Mouse (Mus musculus) MEL (cell line): ENCODE measurements around the gene Zc3h6. TPM values are rescaled to one million over a fixed set of nuclear protein-coding genes. Genes with fewer than 3 reads are reported as not detected.

Source experiments
- DNase-seq: peaks from one replicate; pipeline ENCODE4 v3.0.0; 2011; ENCODE audit warnings: low read depth, low spot score
- H3K27ac ChIP-seq: 2 replicates; pipeline ENCODE4 v1.5.1; 2012; ENCODE audit warnings: low read depth, mild to moderate bottlenecking, control low read depth, low read length, moderate library complexity; ENCODE audit not compliant: control insufficient read depth
- H3K27me3 ChIP-seq, 2 experiments: fragments of 150-350 bp in 1 of 2; sonication (generic) in 1 of 2; 2 replicates each; pipeline ENCODE4 v1.6.1; 2012; ENCODE audit warnings: low read length in 2 of 2, mild to moderate bottlenecking in 2 of 2, improper control_type of control experiment in 1 of 2, moderate library complexity in 1 of 2; ENCODE audit not compliant: insufficient read depth in 2 of 2, control insufficient read depth in 1 of 2
- H3K36me3 ChIP-seq, 2 experiments: 2 replicates each; pipeline ENCODE4 v1.6.1; 2012 to 2014; ENCODE audit warnings: low read length in 2 of 2, improper control_type of control experiment in 1 of 2, inconsistent platforms in 1 of 2, mild to moderate bottlenecking in 1 of 2; ENCODE audit not compliant: insufficient read depth in 2 of 2, control insufficient read depth in 1 of 2
- H3K4me1 ChIP-seq, 2 experiments: fragments of 150-350 bp in 1 of 2; sonication (generic) in 1 of 2; 2 replicates each; pipeline ENCODE4 v1.6.1; 2012; ENCODE audit warnings: low read length in 2 of 2, improper control_type of control experiment in 1 of 2, mild to moderate bottlenecking in 1 of 2; ENCODE audit not compliant: insufficient read depth in 2 of 2, control insufficient read depth in 1 of 2
- H3K4me3 ChIP-seq, 2 experiments: fragments of 150-350 bp in 1 of 2; sonication (generic) in 1 of 2; 2 replicates each; pipeline ENCODE4 v1.5.1; 2012; ENCODE audit warnings: low read depth in 2 of 2, low read length in 2 of 2, mild to moderate bottlenecking in 2 of 2, moderate library complexity in 2 of 2, control low read depth in 1 of 2, improper control_type of control experiment in 1 of 2; ENCODE audit not compliant: control insufficient read depth in 1 of 2, insufficient read depth in 1 of 2
- H3K79me2 ChIP-seq: 2 replicates; pipeline ENCODE4 v1.6.1; 2012; ENCODE audit warnings: mild to moderate bottlenecking, low read length, moderate library complexity; ENCODE audit not compliant: control insufficient read depth, poor library complexity, insufficient read depth
- H3K9ac ChIP-seq: 2 replicates; pipeline ENCODE4 v1.6.1; 2012; ENCODE audit warnings: low read depth, mild to moderate bottlenecking, control low read depth, low read length, moderate library complexity; ENCODE audit not compliant: control insufficient read depth, poor library complexity, severe bottlenecking
- H3K9me3 ChIP-seq: fragments of 150-350 bp; sonication (generic); replicated peaks from 2 replicates; pipeline ENCODE4 v1.6.1; 2012; ENCODE audit warnings: mild to moderate bottlenecking, low read length, improper control_type of control experiment, moderate library complexity; ENCODE audit not compliant: insufficient read depth
- CHD1 ChIP-seq: IDR thresholded peaks from 2 replicates; pipeline ENCODE4 v1.6.1; 2012; ENCODE audit warnings: low read depth, mild to moderate bottlenecking, inconsistent platforms, low read length, improper control_type of control experiment
- CHD2 ChIP-seq: IDR thresholded peaks from 2 replicates; pipeline ENCODE4 v1.6.1; 2011; ENCODE audit warnings: low read length, improper control_type of control experiment
- CTCF ChIP-seq, 3 experiments: IDR thresholded peaks in 2 of 3; conservative IDR thresholded peaks in 1 of 3; 2 replicates each; pipeline ENCODE4 v1.5.1; 2011 to 2012; ENCODE audit warnings: low read length in 3 of 3, low read depth in 2 of 3, mild to moderate bottlenecking in 2 of 3, improper control_type of control experiment in 1 of 3, inconsistent platforms in 1 of 3, mixed read lengths in 1 of 3, moderate library complexity in 1 of 3; ENCODE audit not compliant: control insufficient read depth in 1 of 3, insufficient read depth in 1 of 3, poor library complexity in 1 of 3, severe bottlenecking in 1 of 3
- E2F4 ChIP-seq: IDR thresholded peaks from 2 replicates; pipeline ENCODE4 v1.6.1; 2011; ENCODE audit warnings: low read depth, low read length, improper control_type of control experiment, borderline replicate concordance
- EP300 ChIP-seq, 2 experiments: IDR thresholded peaks; 2 replicates each; pipeline ENCODE4 v1.6.1; 2011; ENCODE audit warnings: improper control_type of control experiment in 2 of 2, low read length in 2 of 2, low read depth in 1 of 2, mild to moderate bottlenecking in 1 of 2
- ETS1 ChIP-seq: IDR thresholded peaks from 2 replicates; pipeline ENCODE4 v1.6.1; 2012; ENCODE audit warnings: low read depth, mild to moderate bottlenecking, inconsistent platforms, low read length, improper control_type of control experiment, moderate library complexity
- GATA1 ChIP-seq: IDR thresholded peaks from 2 replicates; pipeline ENCODE4 v1.6.1; 2011; ENCODE audit warnings: low read depth, low read length, improper control_type of control experiment
- HCFC1 ChIP-seq: IDR thresholded peaks from 2 replicates; pipeline ENCODE4 v1.6.1; 2012; ENCODE audit warnings: low read depth, mild to moderate bottlenecking, inconsistent platforms, low read length, improper control_type of control experiment, moderate library complexity
- JUND ChIP-seq: IDR thresholded peaks from 2 replicates; pipeline ENCODE4 v1.6.1; 2011; ENCODE audit warnings: low read depth, mild to moderate bottlenecking, improper control_type of control experiment, low read length
- MAFK ChIP-seq: IDR thresholded peaks from 2 replicates; pipeline ENCODE4 v1.6.1; 2011; ENCODE audit warnings: low read depth, mild to moderate bottlenecking, low read length, improper control_type of control experiment, borderline replicate concordance
- MAZ ChIP-seq: IDR thresholded peaks from 2 replicates; pipeline ENCODE4 v1.6.1; 2012; ENCODE audit warnings: low read depth, mild to moderate bottlenecking, inconsistent platforms, low read length, improper control_type of control experiment
- MEF2A ChIP-seq: IDR thresholded peaks from 2 replicates; pipeline ENCODE4 v1.6.1; 2014; ENCODE audit warnings: low read depth, mild to moderate bottlenecking, inconsistent platforms, low read length, improper control_type of control experiment; ENCODE audit not compliant: poor library complexity, insufficient replicate concordance, severe bottlenecking; ENCODE audit errors: extremely low read depth
- MXI1 ChIP-seq: IDR thresholded peaks from 2 replicates; pipeline ENCODE4 v1.6.1; 2011; ENCODE audit warnings: mild to moderate bottlenecking, low read depth, low read length, improper control_type of control experiment
- MYC ChIP-seq: IDR thresholded peaks from 2 replicates; pipeline ENCODE4 v1.6.1; 2011; ENCODE audit warnings: low read depth, mild to moderate bottlenecking, low read length, improper control_type of control experiment, moderate library complexity
- NRF1 ChIP-seq: IDR thresholded peaks from 2 replicates; pipeline ENCODE4 v1.6.1; 2014; ENCODE audit warnings: low read depth, mild to moderate bottlenecking, inconsistent platforms, low read length, improper control_type of control experiment, moderate library complexity; ENCODE audit not compliant: poor library complexity, insufficient read depth, severe bottlenecking
- POLR2A ChIP-seq, 2 experiments: IDR thresholded peaks; 2 replicates each; pipeline ENCODE4 v1.6.1; 2011 to 2012; ENCODE audit warnings: low read length in 2 of 2, mild to moderate bottlenecking in 2 of 2, control low read depth in 1 of 2, improper control_type of control experiment in 1 of 2, low read depth in 1 of 2, moderate library complexity in 1 of 2; ENCODE audit not compliant: control insufficient read depth in 1 of 2, insufficient read depth in 1 of 2, poor library complexity in 1 of 2
- POLR2AphosphoS2 ChIP-seq: IDR thresholded peaks from 2 replicates; pipeline ENCODE4 v1.6.1; 2011; ENCODE audit warnings: low read length, improper control_type of control experiment
- RAD21 ChIP-seq: IDR thresholded peaks from 2 replicates; pipeline ENCODE4 v1.6.1; 2011; ENCODE audit warnings: mild to moderate bottlenecking, low read depth, low read length, improper control_type of control experiment
- RCOR1 ChIP-seq: IDR thresholded peaks from 2 replicates; pipeline ENCODE4 v1.6.1; 2012; ENCODE audit warnings: low read depth, mild to moderate bottlenecking, inconsistent platforms, low read length, improper control_type of control experiment
- SIN3A ChIP-seq: IDR thresholded peaks from 2 replicates; pipeline ENCODE4 v1.6.1; 2012; ENCODE audit warnings: low read length, improper control_type of control experiment, inconsistent platforms
- TCF12 ChIP-seq: IDR thresholded peaks from 2 replicates; pipeline ENCODE4 v1.6.1; 2014; ENCODE audit warnings: low read depth, mild to moderate bottlenecking, inconsistent platforms, low read length, improper control_type of control experiment, moderate library complexity
- UBTF ChIP-seq: IDR thresholded peaks from 2 replicates; pipeline ENCODE4 v1.6.1; 2012; ENCODE audit warnings: low read depth, mild to moderate bottlenecking, inconsistent platforms, low read length, improper control_type of control experiment, moderate library complexity, borderline replicate concordance; ENCODE audit not compliant: insufficient read depth
- polyA plus RNA-seq, 2 experiments: library from polyadenylated mRNA; stranded (reverse) in 1 of 2; unstranded in 1 of 2; fragments of >175 nt in 1 of 2; fragments of >200 nt in 1 of 2; gene quantifications; 2 replicates each; pipeline versions ENCODE4 v1.2.1 to v1.2.4; 2012; ENCODE audit warnings: low replicate concordance in 2 of 2, low read depth in 1 of 2; ENCODE audit not compliant: insufficient read length in 2 of 2, insufficient read depth in 1 of 2, missing spikeins in 1 of 2
- total RNA-seq: library from RNA; depleted of rRNA; stranded (reverse); fragments of 300-350 nt; gene quantifications from 2 replicates; pipeline ENCODE4 v1.2.3, GENCODE M21; 2012

Gene Zc3h6
- total and polyA plus RNA-seq, 3 experiments = 0.69 to 1.4 TPM; not detected in 1

DNA sequence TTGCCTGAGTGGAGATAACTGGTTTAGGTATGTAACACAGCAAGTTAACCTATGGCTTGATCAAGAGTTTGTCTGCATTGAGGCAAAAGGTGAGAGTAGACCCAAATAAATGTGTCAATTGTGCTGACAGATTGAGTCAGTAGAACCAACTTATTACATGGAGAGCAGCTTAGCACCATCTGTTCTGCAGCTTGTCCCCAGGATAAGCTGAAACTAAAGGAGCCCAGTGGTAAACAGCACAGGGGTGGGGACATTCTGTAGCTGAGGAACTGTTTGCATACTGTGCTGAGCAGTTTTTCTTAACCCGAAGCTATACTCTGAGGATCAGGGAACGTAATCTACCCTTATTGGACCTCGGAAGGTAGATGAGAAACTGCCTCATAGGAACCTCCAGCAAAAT is 17.5 kb downstream of the Zc3h6 start:
- Histone ChIP-seq H3K79me2 (no peaks in the 10 kb centered on the region), H3K36me3 (no peaks in the 10 kb centered on the region), H3K9me3 (no peaks in the 10 kb centered on the region), H3K27ac (no peak overlapping the region), H3K4me1 (no peaks in the 10 kb centered on the region), H3K4me3 (no peak overlapping the region), H3K27me3 (no peaks in the 10 kb centered on the region)
- DNase-seq = no peak
- TF ChIP-seq NRF1 = no peak
- TF ChIP-seq CTCF (IDR thresholded peaks at IDR 0.05 in 2 of 3, conservative IDR thresholded peaks at IDR 0.05 in 1 of 3; ENCODE audit: control insufficient read depth in 1 of 3, insufficient read depth in 1 of 3, low read depth in 2 of 3, low read length in 3 of 3, poor library complexity in 1 of 3, severe bottlenecking in 1 of 3) = no peak
- TF ChIP-seq JUND = no peak
- no peak for TF ChIP-seq UBTF
- TF ChIP-seq ETS1 = no peak
- TF ChIP-seq MXI1 = no peak
- no peak for TF ChIP-seq MEF2A
- TF ChIP-seq GATA1 = no peak
- no peak for TF ChIP-seq E2F4
- no peak for TF ChIP-seq RAD21
- TF ChIP-seq POLR2A (IDR thresholded peaks at IDR 0.05; ENCODE audit: control insufficient read depth in 1 of 2, insufficient read depth in 1 of 2, low read depth in 1 of 2, low read length in 2 of 2, poor library complexity in 1 of 2) = no peak
- TF ChIP-seq, all 39 proteins: peak for 0
- H3K9ac ChIP-seq = no peak overlapping the region

DNA sequence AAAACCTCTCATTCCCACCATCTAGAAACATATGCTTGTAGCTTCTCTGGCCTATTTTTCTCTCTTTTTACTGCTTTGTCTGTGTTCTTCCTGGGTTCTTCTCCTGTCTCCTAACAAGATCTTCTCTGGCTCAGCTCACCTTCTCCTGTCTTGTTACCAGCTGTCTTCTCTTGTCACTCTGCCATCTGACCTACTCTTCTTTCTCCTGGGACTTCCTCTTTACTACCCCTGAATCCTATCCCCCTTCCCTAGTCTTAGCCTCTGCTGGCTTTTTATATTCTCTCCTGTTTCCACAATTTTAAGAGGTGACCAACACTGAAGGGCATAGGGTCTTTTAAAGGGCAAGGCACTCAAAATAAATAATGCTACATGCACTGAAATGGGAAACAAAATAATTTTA is 37.7 kb downstream of the Zc3h6 start:
- no peak overlapping the region for H3K27ac ChIP-seq
- peak; percentile 67 for DNase-seq
- H3K27me3 ChIP-seq = no peaks in the 10 kb centered on the region
- peaks cover 0 to 14% of the 10 kb centered on the region in 2 experiments; a peak in 2 of 4 replicates for H3K36me3 ChIP-seq
- peaks cover 8 to 19% of the 10 kb centered on the region in 2 experiments for H3K4me1 ChIP-seq
- H3K79me2 ChIP-seq = no peaks in the 10 kb centered on the region
- H3K4me3 ChIP-seq = no peak overlapping the region; a peak in 1 of 4 replicates
- TF ChIP-seq ETS1 (peak; percentile 81), MAZ (0 out of 2 replicates have a peak, but pooled peaks have one; percentile 7), SIN3A (peak; percentile 47), JUND (no peak)
- H3K9ac ChIP-seq = no peak overlapping the region
- no peaks in the 10 kb centered on the region for H3K9me3 ChIP-seq

DNA sequence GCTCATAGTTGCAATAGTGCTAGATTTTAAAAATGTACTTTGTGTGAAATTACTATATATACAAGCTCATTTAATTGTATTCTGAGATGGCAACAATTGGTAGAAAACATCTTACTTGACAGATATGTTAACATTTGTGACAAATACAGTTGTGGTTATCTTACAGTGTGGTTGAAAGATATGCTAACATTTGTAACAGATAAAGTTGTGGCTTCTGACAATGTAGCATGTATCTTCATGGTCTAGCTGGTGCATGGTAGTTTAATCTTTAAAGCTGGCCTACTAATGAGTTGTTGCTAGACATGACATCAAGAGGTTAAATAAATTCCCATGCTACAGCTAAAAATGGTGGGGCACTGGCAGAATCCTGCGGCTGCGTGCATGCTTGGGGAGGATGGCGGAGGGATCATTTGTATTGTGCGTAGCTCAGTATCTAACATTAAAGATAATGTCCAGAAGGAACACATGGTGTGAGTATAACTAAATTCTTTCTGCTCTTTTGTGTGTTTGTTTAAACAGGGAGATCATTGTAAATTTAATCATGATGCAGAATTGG is 39.1 kb downstream of the Zc3h6 start:
- Histone ChIP-seq H3K79me2 (no peaks in the 10 kb centered on the region), H3K9me3 (no peaks in the 10 kb centered on the region), H3K27me3 (no peaks in the 10 kb centered on the region), H3K4me1 (peaks cover 8 to 19% of the 10 kb centered on the region in 2 experiments), H3K9ac (peak overlapping the region; percentile 27; the same call in 1 of the 2 replicates), H3K27ac (peak overlapping the region; percentile 93), H3K36me3 (peaks cover 0 to 14% of the 10 kb centered on the region in 2 experiments; a peak in 2 of 4 replicates), H3K4me3 (peak overlapping the region; percentile 22 to 43)
- TF ChIP-seq MXI1 (peak; percentile 71), POLR2AphosphoS2 (no peak), TCF12 (peak; percentile 87), HCFC1 (0 out of 2 replicates have a peak, but pooled peaks have one; percentile 31), ETS1 (peak; percentile 93), CHD1 (no peak), CHD2 (no peak), UBTF (no peak), MYC (peak; percentile 74; the same call in 1 of the 2 replicates), NRF1 (peak; percentile 39; the same call in 1 of the 2 replicates), SIN3A (peak; percentile 80), MAFK (peak; percentile 45; the same call in 1 of the 2 replicates), RCOR1 (peak; percentile 57), GATA1 (peak; percentile 95), EP300 (IDR thresholded peaks at IDR 0.05; ENCODE audit: low read depth in 1 of 2, low read length in 2 of 2) (peak; percentile 86 to 90)
- peak; percentile 71 for DNase-seq
